Mouse (Mus musculus): ENCODE results near the gene Clba1.

DNA sequence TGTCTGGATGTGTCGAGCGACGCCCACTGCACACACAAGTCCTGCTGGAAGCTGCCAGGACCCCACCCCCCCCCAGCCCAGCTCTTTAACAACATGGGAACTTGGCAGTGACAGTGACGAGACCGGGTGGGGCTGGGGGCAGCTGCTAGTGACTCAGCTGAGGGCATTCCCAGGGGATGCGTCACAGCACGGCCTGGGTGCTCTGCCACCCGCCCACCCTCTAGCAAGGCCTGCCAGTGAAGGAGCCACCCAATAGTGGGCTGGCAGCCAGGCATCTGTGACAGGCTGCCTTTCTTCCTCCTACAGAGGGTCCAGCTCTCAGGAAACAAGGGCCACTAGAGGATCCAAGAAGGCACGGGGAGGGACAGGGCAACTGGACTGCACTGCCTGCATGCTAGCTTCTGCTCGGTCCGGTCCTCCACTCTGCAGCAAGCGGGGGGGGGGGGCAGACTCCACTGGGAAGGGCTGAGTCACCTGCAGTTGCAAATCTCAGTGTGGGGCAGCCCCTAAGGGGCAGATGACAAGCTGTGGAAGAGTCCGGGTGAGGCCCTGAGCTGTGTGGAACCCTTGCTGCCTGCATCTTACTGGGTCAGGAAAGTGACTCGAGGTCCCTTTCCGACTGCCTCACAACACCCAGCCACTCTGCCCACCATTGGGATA is 10.9 kb upstream of the Clba1 start:
- no peak for TF ChIP-seq POLR2A (IDR thresholded peaks at IDR 0.05; ENCODE audit: insufficient read length, low read depth)
- TF ChIP-seq MAX (IDR thresholded peaks at IDR 0.05; ENCODE audit: low read depth) = no peak
- no peak for TF ChIP-seq REST (IDR thresholded peaks at IDR 0.05; ENCODE audit: insufficient read depth, insufficient read length)
- TF ChIP-seq TCF3 (IDR thresholded peaks at IDR 0.05; ENCODE audit: insufficient read length, low read depth) = peak; percentile 85
- TF ChIP-seq CEBPB (IDR thresholded peaks at IDR 0.05; ENCODE audit: insufficient read depth, poor library complexity, severe bottlenecking) = no peak
- peak; percentile 83 for TF ChIP-seq TCF12 (IDR thresholded peaks at IDR 0.05; ENCODE audit: insufficient read depth, poor library complexity, severe bottlenecking)
- TF ChIP-seq USF1 (IDR thresholded peaks at IDR 0.05; ENCODE audit: low read depth) = no peak

Measured in myocyte (in vitro differentiated cells).